Mouse (Mus musculus) frontal cortex, postnatal 25 days (tissue): ENCODE results near the gene Zkscan2.

Experiments
- DNase-seq, 2 experiments: peaks; one replicate each; pipeline ENCODE4 v3.0.0; 2022; ENCODE audit warnings: low spot score in 2 of 2

Zkscan2 gene

DNA sequence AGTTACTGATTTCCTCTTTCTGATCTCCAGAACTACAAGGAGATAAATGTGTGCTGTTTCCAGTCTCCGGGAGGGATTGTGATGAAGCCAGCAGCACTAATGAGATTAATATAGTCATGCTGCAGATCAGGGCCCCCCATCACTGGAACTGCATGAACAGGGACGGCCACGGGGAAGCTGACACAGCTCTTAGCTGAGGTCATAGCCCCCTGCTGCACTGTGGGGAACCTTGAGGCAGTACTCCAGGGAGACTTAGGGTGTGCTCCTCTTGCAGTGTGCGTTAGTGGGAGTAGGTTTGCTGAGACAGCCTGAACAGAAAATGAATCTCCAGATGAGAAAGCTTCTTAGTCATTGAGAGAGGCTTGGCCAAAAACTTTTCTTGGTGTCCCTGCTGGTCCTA, 69.0 kb downstream of the Zkscan2 start:
- DNase-seq, result no peak

DNA sequence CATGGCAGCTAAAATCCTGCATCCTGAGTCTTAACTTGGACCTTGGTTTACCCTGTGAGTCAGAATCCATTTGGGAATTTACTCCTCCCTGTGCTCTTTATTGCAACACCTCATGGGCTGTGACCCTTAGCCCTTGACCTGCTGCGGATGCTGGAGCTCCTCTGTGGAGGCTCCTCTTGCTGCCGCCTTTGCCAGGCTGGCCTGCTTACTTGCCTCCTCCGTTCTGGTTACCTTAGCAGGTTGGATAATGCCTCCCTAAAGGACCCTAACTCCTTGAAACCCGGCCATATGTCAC, 69.9 kb downstream of the Zkscan2 start:
- DNase-seq, result no peak

DNA sequence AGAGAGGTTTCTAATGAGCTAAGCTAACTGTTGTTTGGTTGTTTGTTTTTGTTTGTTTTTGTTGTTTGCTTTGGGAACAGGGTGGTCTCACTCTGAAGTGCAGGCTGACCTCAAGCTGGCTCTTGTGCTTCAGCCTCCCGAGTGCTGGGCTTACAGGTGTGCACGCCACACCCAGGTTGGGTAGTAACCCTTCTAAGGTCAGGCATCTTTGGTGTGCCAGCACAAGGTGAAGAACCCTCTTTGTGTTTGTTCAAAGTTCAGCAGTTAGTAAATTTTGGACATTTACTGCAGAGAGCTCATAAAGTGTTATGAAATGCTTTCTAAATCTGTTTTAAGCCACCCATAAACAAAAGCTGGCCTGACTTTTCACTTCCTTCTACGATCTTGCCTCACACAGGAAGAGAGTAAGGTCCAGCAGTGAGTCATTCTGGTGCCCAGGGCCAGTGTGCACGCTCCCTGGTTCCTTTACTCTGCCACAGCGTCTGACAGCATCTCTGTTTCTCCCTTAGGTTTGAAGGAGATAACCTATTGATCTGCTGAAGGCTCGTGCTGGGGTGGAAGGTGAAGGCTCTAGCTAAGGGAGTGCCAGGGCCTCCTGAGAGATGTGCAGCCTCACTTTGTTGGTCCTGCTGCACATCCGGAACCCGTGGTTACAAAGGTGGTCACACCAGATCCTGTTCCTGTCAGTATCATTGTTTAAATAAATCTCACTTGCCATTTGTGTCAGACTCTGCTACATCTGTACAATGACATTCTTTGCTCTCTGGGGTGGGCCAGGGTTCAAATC, 70.4 kb downstream of the Zkscan2 start:
- no peak for DNase-seq
